Mouse (Mus musculus) liver, postnatal 0 days (tissue): ENCODE measurements around the gene Fam208b.

Experiments used
- CTCF ChIP-seq: sonication (generic); IDR thresholded peaks from 2 replicates; pipeline ENCODE4 v1.5.1; 2016; ENCODE audit warnings: antibody characterized with exemption, low read depth
- EP300 ChIP-seq: IDR thresholded peaks from 2 replicates; pipeline ENCODE4 v1.6.1; 2016; ENCODE audit warnings: antibody characterized with exemption, low read depth, mild to moderate bottlenecking

- no peak for TF ChIP-seq CTCF
- no peak for TF ChIP-seq EP300
Observed at GRCm38 (mm10) chr13:3540166-3540565, 70.7 kb downstream of the Fam208b start.
